Mouse (Mus musculus): ENCODE measurements at regions not wholly inside any gene's neighbourhood (a gene's known extent, or its start where the extent isn't known, plus 50 kb on each side); places are given as distances from the start of the nearest gene placed in this dataset.

GRCm38 (mm10) chr4:127756238-127756637 lies 214.5 kb downstream of the CK137956 start:
- H3K4me1 ChIP-seq (ENCODE audit: control insufficient read depth in 2 of 2, insufficient read depth in 2 of 2, low read length in 2 of 2), result no peaks in the 10 kb centered on the region
- ATAC-seq (ENCODE audit: insufficient number of reproducible peaks, insufficient read depth, low FRiP score, low read depth), result no peak
- no peaks in the 10 kb centered on the region for H3K27me3 ChIP-seq (ENCODE audit: control insufficient read depth, insufficient read depth, low read length)

GRCm38 (mm10) chr4:127750781-127751180 lies 220.0 kb downstream of the CK137956 start:
- no peak for ATAC-seq (ENCODE audit: insufficient number of reproducible peaks, insufficient read depth, low FRiP score, low read depth)
- Histone ChIP-seq H3K4me3 (ENCODE audit: control insufficient read depth in 1 of 2, insufficient read depth in 1 of 2, low read depth in 1 of 2, low read length in 2 of 2) (no peak overlapping the region), H3K4me2 (ENCODE audit: low read length) (no peak overlapping the region), H3K27ac (replicated peaks in 1 of 2; ENCODE audit: control insufficient read depth in 1 of 2, insufficient read depth in 1 of 2, low read depth in 2 of 2, low read length in 2 of 2) (no peak overlapping the region), H3K27me3 (ENCODE audit: control insufficient read depth, insufficient read depth, low read length) (no peaks in the 10 kb centered on the region), H3K9me3 (ENCODE audit: control insufficient read depth, low read length) (no peaks in the 10 kb centered on the region), H3K36me3 (ENCODE audit: control insufficient read depth, insufficient read depth, low read length) (no peaks in the 10 kb centered on the region), H3K4me1 (ENCODE audit: control insufficient read depth in 2 of 2, insufficient read depth in 2 of 2, low read length in 2 of 2) (no peaks in the 10 kb centered on the region), H3K9ac (ENCODE audit: low read length) (no peak overlapping the region)
- 67% methylated on average over 3 of the region's 3 CpGs for WGBS

More at GRCm38 (mm10) chr4:127756238-127756637, 214.5 kb downstream of the CK137956 start:
- Histone ChIP-seq H3K4me3 (ENCODE audit: control insufficient read depth in 1 of 2, insufficient read depth in 1 of 2, low read depth in 1 of 2, low read length in 2 of 2) (no peak overlapping the region), H3K9ac (ENCODE audit: low read length) (no peak overlapping the region), H3K9me3 (ENCODE audit: control insufficient read depth, low read length) (no peaks in the 10 kb centered on the region), H3K36me3 (ENCODE audit: control insufficient read depth, insufficient read depth, low read length) (no peaks in the 10 kb centered on the region), H3K4me2 (ENCODE audit: low read length) (no peak overlapping the region), H3K27ac (replicated peaks in 1 of 2; ENCODE audit: control insufficient read depth in 1 of 2, insufficient read depth in 1 of 2, low read depth in 2 of 2, low read length in 2 of 2) (no peak overlapping the region)
- WGBS, result 77% methylated on average over 6 of the region's 6 CpGs

GRCm38 (mm10) chr4:127747876-127748275 lies 222.9 kb downstream of the CK137956 start:
- ATAC-seq (ENCODE audit: insufficient number of reproducible peaks, insufficient read depth, low FRiP score, low read depth), result no peak
- H3K36me3 ChIP-seq (ENCODE audit: control insufficient read depth, insufficient read depth, low read length), result no peaks in the 10 kb centered on the region
- H3K9ac ChIP-seq (ENCODE audit: low read length), result no peak overlapping the region
- no peaks in the 10 kb centered on the region for H3K27me3 ChIP-seq (ENCODE audit: control insufficient read depth, insufficient read depth, low read length)
- no peak overlapping the region for H3K4me2 ChIP-seq (ENCODE audit: low read length)
- 82% methylated on average over 5 of the region's 5 CpGs for WGBS
- no peak overlapping the region for H3K4me3 ChIP-seq (ENCODE audit: control insufficient read depth in 1 of 2, insufficient read depth in 1 of 2, low read depth in 1 of 2, low read length in 2 of 2)
- H3K4me1 ChIP-seq (ENCODE audit: control insufficient read depth in 2 of 2, insufficient read depth in 2 of 2, low read length in 2 of 2), result no peaks in the 10 kb centered on the region
- no peak overlapping the region for H3K27ac ChIP-seq (replicated peaks in 1 of 2; ENCODE audit: control insufficient read depth in 1 of 2, insufficient read depth in 1 of 2, low read depth in 2 of 2, low read length in 2 of 2)
- no peaks in the 10 kb centered on the region for H3K9me3 ChIP-seq (ENCODE audit: control insufficient read depth, low read length)

DNA sequence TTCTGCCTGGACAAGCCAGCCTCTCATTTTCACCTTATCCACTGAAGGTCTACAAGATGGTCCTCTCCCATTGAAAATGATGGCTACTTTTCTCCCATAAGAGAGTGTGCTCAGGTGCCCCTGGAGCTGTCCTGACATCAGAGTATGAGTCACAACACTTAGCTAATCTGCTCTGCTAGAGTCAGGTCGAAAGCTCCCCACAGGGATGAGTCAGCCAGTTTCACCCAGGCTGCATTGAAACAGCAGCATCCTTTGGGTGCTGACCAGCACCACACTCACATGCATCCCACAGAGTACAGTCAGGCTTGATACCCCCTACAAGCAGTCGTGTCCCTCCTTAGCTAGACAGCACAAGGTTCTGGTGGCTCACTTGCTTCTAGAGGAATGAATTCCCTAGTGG lies 234.0 kb downstream of the CK137956 start:
- Histone ChIP-seq H3K4me1 (ENCODE audit: control insufficient read depth in 2 of 2, insufficient read depth in 2 of 2, low read length in 2 of 2) (no peaks in the 10 kb centered on the region), H3K27ac (replicated peaks in 1 of 2; ENCODE audit: control insufficient read depth in 1 of 2, insufficient read depth in 1 of 2, low read depth in 2 of 2, low read length in 2 of 2) (no peak overlapping the region), H3K9me3 (ENCODE audit: control insufficient read depth, low read length) (no peaks in the 10 kb centered on the region), H3K27me3 (ENCODE audit: control insufficient read depth, insufficient read depth, low read length) (no peaks in the 10 kb centered on the region), H3K9ac (ENCODE audit: low read length) (no peak overlapping the region), H3K4me3 (ENCODE audit: control insufficient read depth in 1 of 2, insufficient read depth in 1 of 2, low read depth in 1 of 2, low read length in 2 of 2) (no peak overlapping the region), H3K4me2 (ENCODE audit: low read length) (no peak overlapping the region), H3K36me3 (ENCODE audit: control insufficient read depth, insufficient read depth, low read length) (no peaks in the 10 kb centered on the region)
- 58% methylated on average over 2 of the region's 2 CpGs for WGBS
- no peak for ATAC-seq (ENCODE audit: insufficient number of reproducible peaks, insufficient read depth, low FRiP score, low read depth)

DNA sequence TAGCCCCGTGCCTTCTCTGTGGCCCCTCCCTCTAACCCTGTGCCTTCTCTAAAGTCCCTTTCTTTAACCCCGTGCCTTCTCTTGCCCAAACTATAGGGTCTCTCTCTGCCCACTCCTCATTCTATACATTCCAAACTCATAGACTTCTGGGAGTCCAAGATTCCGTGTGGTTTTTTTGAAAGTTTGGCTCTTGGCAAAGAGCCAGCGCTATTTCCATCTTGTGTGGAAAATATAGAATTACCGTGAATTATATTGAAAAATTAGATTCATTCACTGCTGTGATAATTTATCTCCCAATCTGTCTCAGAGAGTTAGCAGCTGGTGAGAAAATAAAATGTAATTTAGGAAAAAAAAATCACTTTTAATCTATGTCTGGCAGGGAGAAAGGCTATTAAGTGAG lies 234.6 kb downstream of the CK137956 start:
- no peaks in the 10 kb centered on the region for H3K27me3 ChIP-seq (ENCODE audit: control insufficient read depth, insufficient read depth, low read length)
- no peak overlapping the region for H3K4me3 ChIP-seq (ENCODE audit: control insufficient read depth in 1 of 2, insufficient read depth in 1 of 2, low read depth in 1 of 2, low read length in 2 of 2)
- no peak for ATAC-seq (ENCODE audit: insufficient number of reproducible peaks, insufficient read depth, low FRiP score, low read depth)
- no peak overlapping the region for H3K27ac ChIP-seq (replicated peaks in 1 of 2; ENCODE audit: control insufficient read depth in 1 of 2, insufficient read depth in 1 of 2, low read depth in 2 of 2, low read length in 2 of 2)
- WGBS, result 62% methylated on average over 5 of the region's 5 CpGs
- no peaks in the 10 kb centered on the region for H3K9me3 ChIP-seq (ENCODE audit: control insufficient read depth, low read length)
- no peaks in the 10 kb centered on the region for H3K36me3 ChIP-seq (ENCODE audit: control insufficient read depth, insufficient read depth, low read length)
- no peak overlapping the region for H3K9ac ChIP-seq (ENCODE audit: low read length)
- H3K4me1 ChIP-seq (ENCODE audit: control insufficient read depth in 2 of 2, insufficient read depth in 2 of 2, low read length in 2 of 2), result no peaks in the 10 kb centered on the region
- no peak overlapping the region for H3K4me2 ChIP-seq (ENCODE audit: low read length)

DNA sequence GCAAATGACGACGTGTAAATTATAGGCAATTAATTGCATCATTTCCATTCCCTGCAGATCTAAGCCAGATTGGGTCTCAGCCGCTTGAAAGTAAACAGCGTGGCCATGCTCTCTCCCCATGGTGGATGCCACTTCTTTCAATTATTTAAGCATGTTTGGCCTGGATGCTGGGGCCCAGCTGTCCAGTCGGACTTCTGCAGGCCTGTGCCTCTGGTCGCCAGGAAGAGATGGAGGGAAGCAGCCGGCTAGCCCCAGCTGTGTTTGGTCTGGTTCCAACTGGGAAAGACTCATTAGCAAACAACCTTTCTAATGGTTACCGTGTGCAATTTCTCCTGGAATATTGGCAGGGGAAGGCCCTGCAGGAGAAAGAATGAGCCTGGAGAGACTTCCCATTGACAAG lies 236.1 kb downstream of the CK137956 start:
- Histone ChIP-seq H3K4me2 (ENCODE audit: low read length) (no peak overlapping the region), H3K4me3 (ENCODE audit: control insufficient read depth in 1 of 2, insufficient read depth in 1 of 2, low read depth in 1 of 2, low read length in 2 of 2) (no peak overlapping the region), H3K9me3 (ENCODE audit: control insufficient read depth, low read length) (no peaks in the 10 kb centered on the region), H3K4me1 (ENCODE audit: control insufficient read depth in 2 of 2, insufficient read depth in 2 of 2, low read length in 2 of 2) (no peaks in the 10 kb centered on the region), H3K27me3 (ENCODE audit: control insufficient read depth, insufficient read depth, low read length) (no peaks in the 10 kb centered on the region), H3K36me3 (ENCODE audit: control insufficient read depth, insufficient read depth, low read length) (no peaks in the 10 kb centered on the region), H3K9ac (ENCODE audit: low read length) (no peak overlapping the region), H3K27ac (replicated peaks in 1 of 2; ENCODE audit: control insufficient read depth in 1 of 2, insufficient read depth in 1 of 2, low read depth in 2 of 2, low read length in 2 of 2) (no peak overlapping the region)
- ATAC-seq (ENCODE audit: insufficient number of reproducible peaks, insufficient read depth, low FRiP score, low read depth), result no peak
- WGBS, result 70% methylated on average over 8 of the region's 8 CpGs

DNA sequence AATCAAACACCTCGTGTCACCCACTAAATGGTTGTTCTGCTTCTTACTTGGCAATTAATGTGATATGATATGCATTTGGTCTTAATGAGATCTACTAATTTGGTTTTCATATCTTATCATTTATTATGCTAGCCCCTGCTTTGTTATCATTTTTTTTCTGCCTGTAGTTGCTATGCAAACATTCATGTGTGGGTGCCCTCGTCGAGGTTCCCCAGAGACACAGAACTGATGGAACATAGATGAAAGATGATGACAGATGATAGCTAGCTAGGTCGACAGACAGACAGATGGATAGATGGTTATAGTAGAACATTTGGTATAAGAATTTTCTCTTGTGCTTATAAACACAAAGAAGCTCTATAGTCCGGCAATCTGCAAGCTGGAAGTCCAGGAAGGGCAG lies 252.1 kb downstream of the CK137956 start:
- no peaks in the 10 kb centered on the region for H3K27me3 ChIP-seq (ENCODE audit: control insufficient read depth, insufficient read depth, low read length)
- 63% methylated on average over 5 of the region's 5 CpGs for WGBS
- H3K4me2 ChIP-seq (ENCODE audit: low read length), result no peak overlapping the region
- ATAC-seq (ENCODE audit: insufficient number of reproducible peaks, insufficient read depth, low FRiP score, low read depth), result no peak
- no peaks in the 10 kb centered on the region for H3K4me1 ChIP-seq (ENCODE audit: control insufficient read depth in 2 of 2, insufficient read depth in 2 of 2, low read length in 2 of 2)
- no peak overlapping the region for H3K4me3 ChIP-seq (ENCODE audit: control insufficient read depth in 1 of 2, insufficient read depth in 1 of 2, low read depth in 1 of 2, low read length in 2 of 2)
- H3K9me3 ChIP-seq (ENCODE audit: control insufficient read depth, low read length), result no peaks in the 10 kb centered on the region
- H3K36me3 ChIP-seq (ENCODE audit: control insufficient read depth, insufficient read depth, low read length), result no peaks in the 10 kb centered on the region
- no peak overlapping the region for H3K27ac ChIP-seq (replicated peaks in 1 of 2; ENCODE audit: control insufficient read depth in 1 of 2, insufficient read depth in 1 of 2, low read depth in 2 of 2, low read length in 2 of 2)
- H3K9ac ChIP-seq (ENCODE audit: low read length), result no peak overlapping the region

DNA sequence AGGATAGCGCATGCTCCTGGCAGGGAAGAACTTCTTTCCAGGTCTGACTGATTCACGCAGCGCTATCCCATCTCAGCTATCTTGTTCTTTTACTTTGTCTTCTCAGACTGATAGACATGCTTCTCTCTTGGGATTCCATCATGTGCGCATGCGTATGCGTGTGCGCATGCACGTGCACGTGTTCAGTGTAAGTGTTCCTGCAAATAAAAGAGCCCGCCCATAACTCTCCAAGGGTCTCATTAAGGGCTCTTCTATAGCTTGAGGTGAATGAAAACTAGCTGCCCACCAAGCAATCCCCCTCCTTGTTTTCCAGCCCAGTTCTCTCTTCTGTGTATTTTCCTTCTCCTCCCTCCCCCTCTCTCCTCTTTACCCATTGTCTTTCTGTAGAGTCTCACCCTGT lies 258.5 kb downstream of the CK137956 start:
- Histone ChIP-seq H3K9ac (ENCODE audit: low read length) (no peak overlapping the region), H3K36me3 (ENCODE audit: control insufficient read depth, insufficient read depth, low read length) (no peaks in the 10 kb centered on the region), H3K9me3 (ENCODE audit: control insufficient read depth, low read length) (no peaks in the 10 kb centered on the region), H3K4me3 (ENCODE audit: control insufficient read depth in 1 of 2, insufficient read depth in 1 of 2, low read depth in 1 of 2, low read length in 2 of 2) (no peak overlapping the region), H3K4me1 (ENCODE audit: control insufficient read depth in 2 of 2, insufficient read depth in 2 of 2, low read length in 2 of 2) (no peaks in the 10 kb centered on the region), H3K27me3 (ENCODE audit: control insufficient read depth, insufficient read depth, low read length) (no peaks in the 10 kb centered on the region), H3K4me2 (ENCODE audit: low read length) (no peak overlapping the region), H3K27ac (replicated peaks in 1 of 2; ENCODE audit: control insufficient read depth in 1 of 2, insufficient read depth in 1 of 2, low read depth in 2 of 2, low read length in 2 of 2) (no peak overlapping the region)
- no peak for ATAC-seq (ENCODE audit: insufficient number of reproducible peaks, insufficient read depth, low FRiP score, low read depth)
- WGBS, result 93% methylated on average over 10 of the region's 10 CpGs

All from heart, embryonic 14.5 days (tissue).